Mouse (Mus musculus) layer of hippocampus, postnatal 36 days (tissue): ENCODE results near the gene Gm34653. TPM values are rescaled to one million over a fixed set of nuclear protein-coding genes. Genes with fewer than 3 reads are reported as not detected.
"Not testable (repeated sequence)": the region's sequence is repeated elsewhere in the genome, so short reads cannot be mapped to it uniquely, and the experiment has no call there.

Experiments used
- DNase-seq, 2 experiments: peaks; one replicate each; pipeline ENCODE4 v3.0.0; 2022
- total RNA-seq, 2 experiments: library from RNA; stranded (reverse); gene quantifications; 2 replicates each; pipeline ENCODE4 v1.2.3; 2021

Gene Gm34653
- not detected for total RNA-seq

- not testable (repeated sequence) for DNase-seq
These were observed at the start of gene Gm34653 for GRCm38 (mm10) chr2:34832766-34833457. TSS of gene Gm34653 (plus strand) at chr2:34833007.

GRCm38 (mm10) chr2:34783064-34784020, 49.5 kb upstream of the Gm34653 start:
- no peak for DNase-seq

- no peak for DNase-seq
These were observed 48.7 kb upstream of the Gm34653 start for GRCm38 (mm10) chr2:34784085-34784484.

- no peak for DNase-seq
These were observed 42.5 kb upstream of the Gm34653 start for GRCm38 (mm10) chr2:34790282-34790681.

- not testable (repeated sequence) for DNase-seq
These were observed 40.3 kb upstream of the Gm34653 start for GRCm38 (mm10) chr2:34792543-34792942.

GRCm38 (mm10) chr2:34794511-34794910, 38.3 kb upstream of the Gm34653 start:
- no peak for DNase-seq

GRCm38 (mm10) chr2:34795426-34795825, 37.4 kb upstream of the Gm34653 start:
- DNase-seq: no peak

GRCm38 (mm10) chr2:34799357-34800256, 33.2 kb upstream of the Gm34653 start, which contains the start of gene Rabepk:
TSS of gene Rabepk (minus strand) at chr2:34799912.
- peak; percentile 71 to 80 for DNase-seq

GRCm38 (mm10) chr2:34800371-34800770, 32.4 kb upstream of the Gm34653 start:
- no peak for DNase-seq

GRCm38 (mm10) chr2:34801516-34802482, 31.0 kb upstream of the Gm34653 start:
- peak; percentile 97 to 98 for DNase-seq

- peak in 1 of 2 experiments; percentile 32 for DNase-seq
These were observed 30.1 kb upstream of the Gm34653 start for GRCm38 (mm10) chr2:34802565-34803245.

GRCm38 (mm10) chr2:34803746-34804145, 29.1 kb upstream of the Gm34653 start:
- DNase-seq: no peak

- DNase-seq: no peak
These were observed 28.6 kb upstream of the Gm34653 start for GRCm38 (mm10) chr2:34804172-34804571.

- DNase-seq: no peak
These were observed 28.0 kb upstream of the Gm34653 start for GRCm38 (mm10) chr2:34804815-34805214.

GRCm38 (mm10) chr2:34805364-34805950, 27.4 kb upstream of the Gm34653 start:
- DNase-seq: no peak

- no peak for DNase-seq
These were observed 24.8 kb upstream of the Gm34653 start for GRCm38 (mm10) chr2:34808057-34808456.

GRCm38 (mm10) chr2:34809568-34809967, 23.2 kb upstream of the Gm34653 start:
- no peak for DNase-seq

GRCm38 (mm10) chr2:34810775-34811174, 22.0 kb upstream of the Gm34653 start:
- DNase-seq: no peak

GRCm38 (mm10) chr2:34812706-34813105, 20.1 kb upstream of the Gm34653 start:
- no peak for DNase-seq

GRCm38 (mm10) chr2:34815893-34816292, 16.9 kb upstream of the Gm34653 start:
- DNase-seq: not testable (repeated sequence)
